Mouse (Mus musculus) yolk sac, embryonic 10.5 days (tissue): Measurements from ENCODE around the gene 2900011O08Rik.
"Not testable (repeated sequence)": the region's sequence is repeated elsewhere in the genome, so short reads cannot be mapped to it uniquely, and the experiment has no call there.

Experiments used
- DNase-seq: peaks from one replicate; pipeline ENCODE4 v3.0.0-alpha.2; 2017; ENCODE audit warnings: low spot score

The 2900011O08Rik gene

GRCm38 (mm10) chr16:13986574-13987478, at the start of gene 2900011O08Rik, which contains the start of gene Ifitm7:
Gene 2900011O08Rik (plus strand): TSS chr16:13986604.
Gene Ifitm7 (minus strand): TSS chr16:13986888.
- DNase-seq, result peak; percentile 17

- peak; percentile 70 for DNase-seq
Measured at GRCm38 (mm10) chr16:13940139-13940846, 46.1 kb upstream of the 2900011O08Rik start.

GRCm38 (mm10) chr16:13940847-13941395, 45.5 kb upstream of the 2900011O08Rik start:
- no peak for DNase-seq

- no peak for DNase-seq
Measured at GRCm38 (mm10) chr16:13944178-13944577, 42.2 kb upstream of the 2900011O08Rik start.

- DNase-seq, result no peak
Measured at GRCm38 (mm10) chr16:13944752-13945151, 41.7 kb upstream of the 2900011O08Rik start.

- no peak for DNase-seq
Measured at GRCm38 (mm10) chr16:13945153-13945552, 41.3 kb upstream of the 2900011O08Rik start.

GRCm38 (mm10) chr16:13946306-13946705, 40.1 kb upstream of the 2900011O08Rik start:
- no peak for DNase-seq

GRCm38 (mm10) chr16:13951245-13951644, 35.2 kb upstream of the 2900011O08Rik start:
- DNase-seq, result no peak

- DNase-seq, result no peak
Measured at GRCm38 (mm10) chr16:13962053-13962452, 24.4 kb upstream of the 2900011O08Rik start.

- DNase-seq, result no peak
Measured at GRCm38 (mm10) chr16:13969096-13969495, 17.3 kb upstream of the 2900011O08Rik start.

- no peak for DNase-seq
Measured at GRCm38 (mm10) chr16:13972051-13972450, 14.4 kb upstream of the 2900011O08Rik start.

- DNase-seq, result not testable (repeated sequence)
Measured at GRCm38 (mm10) chr16:13976358-13976896, 10.0 kb upstream of the 2900011O08Rik start.

- DNase-seq, result not testable (repeated sequence)
Measured at GRCm38 (mm10) chr16:13977026-13977425, 9.4 kb upstream of the 2900011O08Rik start.

GRCm38 (mm10) chr16:13981726-13982125, 4.7 kb upstream of the 2900011O08Rik start:
- not testable (repeated sequence) for DNase-seq

- DNase-seq, result no peak
Measured at GRCm38 (mm10) chr16:13983161-13983560, 3.2 kb upstream of the 2900011O08Rik start.

- no peak for DNase-seq
Measured at GRCm38 (mm10) chr16:13986197-13986573, 219 bp upstream of the 2900011O08Rik start.

GRCm38 (mm10) chr16:13992518-13993248, 6.3 kb downstream of the 2900011O08Rik start:
- no peak for DNase-seq

- DNase-seq, result no peak
Measured at GRCm38 (mm10) chr16:13994076-13994475, 7.7 kb downstream of the 2900011O08Rik start.

GRCm38 (mm10) chr16:13994502-13994901, 8.1 kb downstream of the 2900011O08Rik start:
- no peak for DNase-seq

GRCm38 (mm10) chr16:14003386-14004130, 17.2 kb downstream of the 2900011O08Rik start:
- no peak for DNase-seq

GRCm38 (mm10) chr16:14004170-14004569, 17.8 kb downstream of the 2900011O08Rik start:
- DNase-seq, result peak; percentile 24
